8 mouse cellular contexts compared by ENCODE assay signal in the genomic region with DNA sequence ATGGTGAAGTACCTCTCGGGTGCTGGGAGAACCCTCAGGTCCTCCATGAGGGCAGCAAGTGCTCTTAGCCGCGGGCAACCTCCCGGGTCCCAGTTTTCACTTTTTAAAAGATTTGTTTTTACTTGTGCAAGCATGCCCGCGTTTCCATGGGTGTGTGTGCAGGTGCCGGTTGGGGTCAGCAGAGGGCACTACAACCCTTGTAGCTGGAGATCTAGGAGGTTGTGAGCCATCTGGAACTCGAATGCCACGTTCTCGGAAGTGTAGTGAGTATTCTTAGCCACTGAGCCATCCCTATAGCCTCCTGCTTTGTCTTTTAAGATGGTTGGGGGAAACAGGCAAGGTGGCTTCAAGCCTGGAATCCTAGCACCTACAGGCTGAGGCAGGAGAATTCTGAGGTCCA. TPM values are rescaled to one million over a fixed set of nuclear protein-coding genes. Genes with fewer than 3 reads are reported as not detected.
DNase-seq lines count a peak whose midpoint lies in the region; ATAC-seq and TF ChIP-seq lines count a peak whose summit lies in the region.

No protein-coding gene starts in this region.

- H3K36me3 ChIP-seq in liver, embryonic 13.5 days: peaks cover 21% of the 10 kb centered on the region
- H3K36me3 ChIP-seq in thymus, adult 2 months (ENCODE audit: control insufficient read depth, insufficient read depth, low read length): no peaks in the 10 kb centered on the region

- no peak for TF ChIP-seq POLR2A in thymus, adult 2 months (IDR thresholded peaks at IDR 0.05; ENCODE audit: control insufficient read depth, extremely low read depth, insufficient read depth, low read length, poor library complexity)

- no peak overlapping the region for H3K4me3 ChIP-seq in liver, embryonic 13.5 days (replicated peaks)
- no peak overlapping the region for H3K4me3 ChIP-seq in thymus, adult 2 months (ENCODE audit: control insufficient read depth, insufficient read depth, low read length)

- no peak overlapping the region for H3K9ac ChIP-seq in liver, embryonic 13.5 days

- H3K27me3 ChIP-seq in liver, embryonic 13.5 days: no peaks in the 10 kb centered on the region
- no peaks in the 10 kb centered on the region for H3K27me3 ChIP-seq in thymus, adult 2 months (ENCODE audit: control insufficient read depth, insufficient read depth, low read length)

- ATAC-seq in liver, embryonic 13.5 days (ENCODE audit: low read depth): no peak
- ATAC-seq in neutrophil, adult 5-6 weeks (ENCODE audit: extremely low read depth, insufficient number of reproducible peaks, low FRiP score, poor library complexity, severe bottlenecking): peak; percentile 83

- H3K4me2 ChIP-seq in liver, embryonic 13.5 days: no peak overlapping the region

- H3K4me1 ChIP-seq in liver, embryonic 13.5 days (replicated peaks): no peaks in the 10 kb centered on the region
- 0 out of 2 replicates have a peak, but pooled peaks cover 2% of the 10 kb centered on the region for H3K4me1 ChIP-seq in thymus, adult 2 months (replicated peaks; ENCODE audit: control insufficient read depth, insufficient read depth, low read length)

- no peak overlapping the region for H3K27ac ChIP-seq in liver, embryonic 13.5 days
- no peak overlapping the region for H3K27ac ChIP-seq in thymus, adult 2 months (ENCODE audit: control insufficient read depth, insufficient read depth, low read length)

- peak; percentile 84 for TF ChIP-seq CTCF in thymus, adult 2 months (IDR thresholded peaks at IDR 0.05; ENCODE audit: borderline replicate concordance, control insufficient read depth, extremely low read depth, insufficient read depth, low read length, poor library complexity)

- H3K9me3 ChIP-seq in liver, embryonic 13.5 days (replicated peaks): no peaks in the 10 kb centered on the region

- 14% methylated on average over 10 of the region's 10 CpGs for WGBS in liver, embryonic 13.5 days (ENCODE audit: insufficient replicate concordance)
- 12% methylated on average over 10 of the region's 10 CpGs for WGBS in thymus, adult 2 months

- DNase-seq in 3T3-L1 (ENCODE audit: low read depth, low spot score) (peak; percentile 75), NIH3T3 (ENCODE audit: low read depth) (peak; percentile 75)
- DNase-seq in cerebellum, adult 9-11 months: peak; percentile 83
- peak; percentile 56 for DNase-seq in frontal cortex, postnatal 25 days (ENCODE audit: low spot score in 2 of 2)
- DNase-seq in kidney, adult 8-10 months: peak; percentile 59 to 74
- peak; percentile 43 for DNase-seq in liver, embryonic 13.5 days
- DNase-seq in thymus, adult 2 months: peak; percentile 79

RNA-seq across cellular contexts. Expression of a gene that starts 44.9 kb away (rescaled TPM):
- polyA plus RNA-seq in liver, embryonic 13.5 days (2015; fragmentation: Nextera tagmentation; extraction: Ambion mirVana): 0.37 and 0.50 TPM in 2 replicates
- 10.4 and 28.0 TPM in 2 replicates for total RNA-seq in neutrophil, adult 5-6 weeks (2017)
- 23.4 and 26.0 TPM in 2 replicates for polyA plus RNA-seq in thymus, adult 2 months (2012; rRNA removed)

RNA-seq across cellular contexts. Expression of a gene that starts 50.8 kb away (rescaled TPM):
- 12.9 and 13.6 TPM in 2 replicates for polyA plus RNA-seq in liver, embryonic 13.5 days (2015; fragmentation: Nextera tagmentation; extraction: Ambion mirVana)
- not detected in 2 replicates for total RNA-seq in neutrophil, adult 5-6 weeks (2017)
- polyA plus RNA-seq in thymus, adult 2 months (2012; rRNA removed): 75.6 and 83.9 TPM in 2 replicates

RNA-seq across cellular contexts. Expression of a gene that starts 52.7 kb away (rescaled TPM):
- polyA plus RNA-seq in liver, embryonic 13.5 days (2015; fragmentation: Nextera tagmentation; extraction: Ambion mirVana): not detected in 2 replicates
- total RNA-seq in neutrophil, adult 5-6 weeks (2017): not detected in 2 replicates
- 0.09 and 0.15 TPM in 2 replicates for polyA plus RNA-seq in thymus, adult 2 months (2012; rRNA removed)

Comparison
In these comparisons a context has a peak if more than half of its experiments do, and no peak if none do; other contexts are left out.
1. RNA of a gene that starts 44.9 kb away (polyA plus RNA-seq): 23.4 to 26.0 TPM in thymus, adult 2 months; 0.37 to 0.50 TPM in liver, embryonic 13.5 days; every median in the first group is over 10 times any median in the second.
2. Peak in every context shown above with its lines, with median percentiles within 50 percentile points of each other: DNase-seq.